Mouse (Mus musculus) heart, adult 2 months (tissue): ENCODE data around the gene Tbc1d1.

Experiments
- CTCF ChIP-seq: fragments of 200-600 bp; IDR thresholded peaks from 2 replicates; pipeline ENCODE4 v1.8.1; 2022; ENCODE audit warnings: antibody characterized with exemption, mild to moderate bottlenecking, moderate library complexity
- EP300 ChIP-seq: fragments of 200-500 bp; IDR thresholded peaks from 2 replicates; pipeline ENCODE4 v1.6.1; 2011; ENCODE audit warnings: low read depth, low read length, control low read depth; ENCODE audit not compliant: insufficient read depth
- POLR2A ChIP-seq: fragments of 200-500 bp; IDR thresholded peaks from 2 replicates; pipeline ENCODE4 v1.6.1; 2011; ENCODE audit warnings: mild to moderate bottlenecking, low read depth, low read length, control low read depth; ENCODE audit not compliant: insufficient read depth

DNA sequence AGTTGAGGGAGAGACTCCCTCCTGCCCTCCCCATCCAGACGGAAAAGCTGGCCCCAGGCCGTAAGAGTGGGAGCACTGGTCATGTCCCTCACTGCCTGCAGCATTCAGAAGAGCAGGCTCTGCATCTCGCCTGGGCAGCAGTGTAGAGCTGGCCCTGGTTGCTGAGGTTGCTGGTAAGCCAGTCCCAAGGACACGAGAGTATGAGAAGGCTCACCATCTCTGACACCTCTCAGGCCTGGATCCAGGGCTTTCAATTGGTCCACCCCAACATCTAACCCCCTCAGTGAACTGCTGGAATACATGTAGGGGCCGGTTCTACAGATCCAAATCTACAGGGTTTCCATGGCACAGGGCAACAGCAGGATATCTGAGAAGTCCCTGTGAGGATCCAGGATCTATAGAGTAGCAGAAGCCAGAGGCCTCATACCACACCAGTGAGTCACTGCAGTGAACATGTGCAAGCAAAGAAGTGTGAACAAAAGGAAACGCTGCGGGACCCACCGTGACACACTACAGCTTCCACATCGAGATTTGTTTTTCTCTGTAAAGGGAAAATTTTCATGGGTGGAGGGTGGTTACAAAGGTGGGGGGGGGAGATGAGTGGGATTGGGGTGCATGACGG, 9.6 kb upstream of the Tbc1d1 start:
- TF ChIP-seq CTCF (no peak), EP300 (no peak), POLR2A (no peak)
